Mouse (Mus musculus): ENCODE measurements around the gene Lrrc2. TPM values are rescaled to one million over a fixed set of nuclear protein-coding genes. Genes with fewer than 3 reads are reported as not detected.

The Lrrc2 gene
- polyA plus RNA-seq, 2 experiments = 0.04 to 0.08 TPM

DNA sequence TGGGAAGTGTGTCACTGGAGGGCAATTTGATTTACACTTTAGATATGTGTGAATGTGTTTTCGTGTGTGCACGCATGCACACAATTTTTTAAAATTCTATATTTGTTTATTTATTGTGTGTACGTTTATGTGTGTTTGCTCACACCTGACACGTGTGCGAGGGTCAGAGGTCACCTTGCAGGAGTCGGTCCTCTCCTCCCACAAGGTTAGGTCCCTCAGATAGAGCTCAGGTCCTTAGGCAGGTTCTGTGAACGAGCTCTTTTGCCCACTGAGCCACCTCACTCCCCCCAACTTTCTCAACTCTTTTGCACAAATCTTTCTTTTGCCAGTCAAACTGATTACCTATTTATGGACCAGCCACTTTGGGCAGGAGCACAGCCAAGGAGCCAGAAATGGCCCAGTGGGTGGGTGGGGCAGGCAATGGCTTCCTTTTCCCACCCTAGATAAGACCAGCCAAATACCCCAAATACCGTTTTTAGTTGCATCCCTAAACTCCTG lies 2.5 kb upstream of the Lrrc2 start:
- TF ChIP-seq POLR2A (IDR thresholded peaks at IDR 0.05; ENCODE audit: borderline replicate concordance, extremely low read depth, insufficient read depth, insufficient read length) = no peak
- ATAC-seq (ENCODE audit: low FRiP score, low read depth) (no peak), DNase-seq (ENCODE audit: low spot score) (no peak)
- H3K4me1 ChIP-seq (ENCODE audit: control insufficient read depth, insufficient read depth, low read length) = no peaks in the 10 kb centered on the region
- H3K27me3 ChIP-seq (ENCODE audit: control insufficient read depth, insufficient read depth, low read length) = peaks cover 45% of the 10 kb centered on the region
- H3K4me3 ChIP-seq (replicated peaks; ENCODE audit: low read length) = no peak overlapping the region
- no peaks in the 10 kb centered on the region for H3K9me3 ChIP-seq (ENCODE audit: control insufficient read depth, low read length)
- no peak overlapping the region for H3K9ac ChIP-seq (ENCODE audit: low read depth, low read length, severe bottlenecking)
- H3K4me2 ChIP-seq (replicated peaks; ENCODE audit: low read depth, low read length, severe bottlenecking) = no peak overlapping the region
- H3K27ac ChIP-seq (replicated peaks; ENCODE audit: low read depth, low read length) = no peak overlapping the region
- no peaks in the 10 kb centered on the region for H3K36me3 ChIP-seq (ENCODE audit: control insufficient read depth, insufficient read depth, low read length)
- WGBS = 48% methylated on average over 8 of the region's 8 CpGs

- no peak for TF ChIP-seq POLR2A (IDR thresholded peaks at IDR 0.05; ENCODE audit: borderline replicate concordance, extremely low read depth, insufficient read depth, insufficient read length)
- 92% methylated on average over 3 of the region's 3 CpGs for WGBS
- Histone ChIP-seq H3K36me3 (ENCODE audit: control insufficient read depth, insufficient read depth, low read length) (no peaks in the 10 kb centered on the region), H3K4me2 (replicated peaks; ENCODE audit: low read depth, low read length, severe bottlenecking) (no peak overlapping the region), H3K9me3 (ENCODE audit: control insufficient read depth, low read length) (no peaks in the 10 kb centered on the region), H3K27ac (replicated peaks; ENCODE audit: low read depth, low read length) (no peak overlapping the region), H3K4me3 (replicated peaks; ENCODE audit: low read length) (no peak overlapping the region), H3K27me3 (ENCODE audit: control insufficient read depth, insufficient read depth, low read length) (peaks cover 39% of the 10 kb centered on the region), H3K9ac (ENCODE audit: low read depth, low read length, severe bottlenecking) (no peak overlapping the region), H3K4me1 (ENCODE audit: control insufficient read depth, insufficient read depth, low read length) (no peaks in the 10 kb centered on the region)
- no peak for ATAC-seq (ENCODE audit: low FRiP score, low read depth)
- DNase-seq (ENCODE audit: low spot score) = no peak
Measured at GRCm38 (mm10) chr9:110950109-110950508, 1.2 kb upstream of the Lrrc2 start.

DNA sequence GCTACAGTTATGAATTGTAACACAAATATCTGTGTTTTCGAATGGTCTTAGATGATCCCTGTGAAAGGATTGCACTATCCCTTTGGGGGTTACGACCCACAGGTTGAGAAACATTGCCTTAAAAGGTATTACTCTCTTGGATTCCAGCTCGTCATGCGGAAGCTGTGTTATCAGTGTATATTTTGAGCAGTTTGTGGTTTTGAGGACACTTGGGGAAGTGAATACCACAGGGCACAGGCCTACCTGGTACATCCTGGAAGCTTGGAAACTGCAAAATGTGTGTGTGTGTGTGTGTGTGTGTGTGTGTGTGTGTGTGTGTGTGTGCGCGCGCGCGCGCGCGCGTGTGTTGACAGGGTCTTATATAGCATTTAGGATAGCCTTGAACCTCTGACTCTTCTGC lies 521 bp downstream of the Lrrc2 start:
- DNase-seq (ENCODE audit: low spot score) (no peak), ATAC-seq (ENCODE audit: low FRiP score, low read depth) (no peak)
- H3K4me3 ChIP-seq (replicated peaks; ENCODE audit: low read length) = no peak overlapping the region
- no peaks in the 10 kb centered on the region for H3K4me1 ChIP-seq (ENCODE audit: control insufficient read depth, insufficient read depth, low read length)
- no peak for TF ChIP-seq POLR2A (IDR thresholded peaks at IDR 0.05; ENCODE audit: borderline replicate concordance, extremely low read depth, insufficient read depth, insufficient read length)
- H3K27me3 ChIP-seq (ENCODE audit: control insufficient read depth, insufficient read depth, low read length) = peaks cover 21% of the 10 kb centered on the region; the same call in 1 of the 2 replicates
- no peak overlapping the region for H3K27ac ChIP-seq (replicated peaks; ENCODE audit: low read depth, low read length)
- no peak overlapping the region for H3K4me2 ChIP-seq (replicated peaks; ENCODE audit: low read depth, low read length, severe bottlenecking)
- no peak overlapping the region for H3K9ac ChIP-seq (ENCODE audit: low read depth, low read length, severe bottlenecking)
- no peaks in the 10 kb centered on the region for H3K9me3 ChIP-seq (ENCODE audit: control insufficient read depth, low read length)
- WGBS = 91% methylated on average over 13 of the region's 13 CpGs
- no peaks in the 10 kb centered on the region for H3K36me3 ChIP-seq (ENCODE audit: control insufficient read depth, insufficient read depth, low read length)

DNA sequence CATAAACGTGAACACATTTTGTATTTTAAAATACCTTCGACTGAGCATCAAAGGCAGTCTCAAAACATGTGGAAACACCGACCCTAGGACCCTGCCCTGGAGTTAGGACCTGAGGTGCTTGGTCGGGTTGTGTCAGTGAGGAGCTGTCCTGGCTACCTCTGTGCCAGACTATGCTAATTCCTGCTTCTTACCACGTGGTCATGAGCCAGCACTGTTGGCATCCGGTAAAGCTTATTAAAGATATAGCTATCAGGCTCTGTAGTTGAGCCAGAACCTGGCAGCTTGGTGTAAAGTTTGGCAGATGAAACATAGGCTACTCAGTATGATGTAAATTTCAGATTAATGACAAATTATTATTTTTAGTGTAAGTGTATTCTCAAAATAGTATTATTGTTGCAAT lies 1.1 kb downstream of the Lrrc2 start:
- ATAC-seq (ENCODE audit: low FRiP score, low read depth) (no peak), DNase-seq (ENCODE audit: low spot score) (no peak)
- no peak overlapping the region for H3K27ac ChIP-seq (replicated peaks; ENCODE audit: low read depth, low read length)
- no peak overlapping the region for H3K4me3 ChIP-seq (replicated peaks; ENCODE audit: low read length)
- no peaks in the 10 kb centered on the region for H3K4me1 ChIP-seq (ENCODE audit: control insufficient read depth, insufficient read depth, low read length)
- peaks cover 18% of the 10 kb centered on the region; the same call in 1 of the 2 replicates for H3K27me3 ChIP-seq (ENCODE audit: control insufficient read depth, insufficient read depth, low read length)
- H3K4me2 ChIP-seq (replicated peaks; ENCODE audit: low read depth, low read length, severe bottlenecking) = no peak overlapping the region
- WGBS = 52% methylated on average over 6 of the region's 6 CpGs
- TF ChIP-seq POLR2A (IDR thresholded peaks at IDR 0.05; ENCODE audit: borderline replicate concordance, extremely low read depth, insufficient read depth, insufficient read length) = no peak
- H3K9me3 ChIP-seq (ENCODE audit: control insufficient read depth, low read length) = no peaks in the 10 kb centered on the region
- no peaks in the 10 kb centered on the region for H3K36me3 ChIP-seq (ENCODE audit: control insufficient read depth, insufficient read depth, low read length)
- no peak overlapping the region for H3K9ac ChIP-seq (ENCODE audit: low read depth, low read length, severe bottlenecking)

GRCm38 (mm10) chr9:110952931-110953549 lies 1.7 kb downstream of the Lrrc2 start:
- H3K27ac ChIP-seq (replicated peaks; ENCODE audit: low read depth, low read length) = no peak overlapping the region
- no peaks in the 10 kb centered on the region for H3K4me1 ChIP-seq (ENCODE audit: control insufficient read depth, insufficient read depth, low read length)
- TF ChIP-seq POLR2A (IDR thresholded peaks at IDR 0.05; ENCODE audit: borderline replicate concordance, extremely low read depth, insufficient read depth, insufficient read length) = no peak
- WGBS = 47% methylated on average over 5 of the region's 5 CpGs
- DNase-seq (ENCODE audit: low spot score) = no peak
- H3K4me3 ChIP-seq (replicated peaks; ENCODE audit: low read length) = peak overlapping the region; percentile 51
- no peaks in the 10 kb centered on the region for H3K9me3 ChIP-seq (ENCODE audit: control insufficient read depth, low read length)
- H3K27me3 ChIP-seq (ENCODE audit: control insufficient read depth, insufficient read depth, low read length) = peaks cover 12% of the 10 kb centered on the region; the same call in 1 of the 2 replicates
- H3K9ac ChIP-seq (ENCODE audit: low read depth, low read length, severe bottlenecking) = no peak overlapping the region
- peak overlapping the region; percentile 98 for H3K4me2 ChIP-seq (replicated peaks; ENCODE audit: low read depth, low read length, severe bottlenecking)
- H3K36me3 ChIP-seq (ENCODE audit: control insufficient read depth, insufficient read depth, low read length) = no peaks in the 10 kb centered on the region
- no peak for ATAC-seq (ENCODE audit: low FRiP score, low read depth)

All from limb, embryonic 14.5 days (tissue).